Mouse (Mus musculus) lung, adult 2 months (tissue): ENCODE results near the gene H3f3b. TPM values are rescaled to one million over a fixed set of nuclear protein-coding genes. Genes with fewer than 3 reads are reported as not detected.
A peak's percentile ranks its signal among the peaks of the same experiment; 100 is the strongest.

Experiments used
- DNase-seq: peaks from one replicate; pipeline ENCODE4 v3.0.0; 2022
- H3K4me1 ChIP-seq: fragments of 200-500 bp; 2 replicates; pipeline ENCODE4 v1.6.1; 2011; ENCODE audit warnings: low read length; ENCODE audit not compliant: control insufficient read depth, insufficient read depth
- H3K4me3 ChIP-seq: fragments of 200-500 bp; replicated peaks from 2 replicates; pipeline ENCODE3; 2011; ENCODE audit warnings: low read depth, mild to moderate bottlenecking, control low read depth, low read length; ENCODE audit errors: extremely low read depth
- CTCF ChIP-seq: fragments of 200-500 bp; IDR thresholded peaks from 2 replicates; pipeline ENCODE4 v1.5.1; 2011; ENCODE audit warnings: mild to moderate bottlenecking, low read length, control low read depth; ENCODE audit not compliant: insufficient read depth
- POLR2A ChIP-seq: fragments of 200-500 bp; IDR thresholded peaks from 2 replicates; pipeline ENCODE4 v1.6.1; 2011; ENCODE audit warnings: low read depth, mild to moderate bottlenecking, control low read depth, low read length, borderline replicate concordance; ENCODE audit errors: extremely low read depth
- WGBS: fragments of 180-500 bp; shearing (Covaris S2); methylation state at CpG from one replicate; pipeline ENCODE4 v1.1.7; 2018; 5-methylcytosine and 5-hydroxymethylcytosine counted together
- polyA plus RNA-seq: library from polyadenylated mRNA; depleted of rRNA; stranded (reverse); fragments of >200 nt; gene quantifications from 2 replicates; pipeline ENCODE4 v1.2.3, GENCODE M21; 2012

Gene H3f3b
- polyA plus RNA-seq, 1 experiment = 243 TPM

DNA sequence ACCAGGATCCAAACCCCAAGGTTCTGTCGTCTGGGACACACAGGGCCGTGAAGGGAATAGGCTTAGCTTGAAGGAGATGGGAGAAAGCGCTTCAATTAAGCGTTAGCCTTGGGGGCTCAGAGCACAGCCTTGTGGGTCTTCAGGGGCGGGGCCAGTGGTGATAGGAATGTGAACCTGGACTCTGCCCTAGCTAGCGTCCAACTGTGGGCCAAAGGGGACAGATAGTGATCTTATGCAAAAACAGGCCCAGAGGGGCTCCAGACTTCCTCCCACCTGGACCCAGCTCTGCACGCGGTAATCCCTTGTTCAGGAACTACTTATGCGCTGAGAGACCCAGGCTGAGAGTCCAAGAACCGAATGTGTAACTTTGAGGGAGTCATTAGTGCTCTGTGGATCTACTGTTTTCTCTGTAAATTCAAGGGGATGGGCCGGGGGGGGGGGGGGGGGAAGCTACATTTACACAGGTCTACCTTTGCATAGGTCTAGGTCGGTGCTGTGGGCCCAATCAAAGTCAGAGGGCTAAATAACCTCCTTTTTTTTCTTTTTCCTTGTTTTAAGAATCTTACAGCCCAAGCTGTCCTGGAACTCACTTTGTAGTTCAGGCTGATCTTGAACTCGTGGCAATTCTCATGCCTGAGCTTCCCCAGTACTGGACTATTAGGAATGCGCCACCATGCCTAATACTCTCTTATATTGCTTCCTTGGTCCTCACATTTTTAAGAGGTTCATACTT, 16.1 kb downstream of the H3f3b start:
- H3K4me1 ChIP-seq = peaks cover 5% of the 10 kb centered on the region; the same call in 1 of the 2 replicates
- no peak for DNase-seq
- TF ChIP-seq CTCF = no peak
- no peak for TF ChIP-seq POLR2A
- WGBS = 39% methylated on average over 14 of the region's 14 CpGs
- peak overlapping the region; percentile 81 for H3K4me3 ChIP-seq

DNA sequence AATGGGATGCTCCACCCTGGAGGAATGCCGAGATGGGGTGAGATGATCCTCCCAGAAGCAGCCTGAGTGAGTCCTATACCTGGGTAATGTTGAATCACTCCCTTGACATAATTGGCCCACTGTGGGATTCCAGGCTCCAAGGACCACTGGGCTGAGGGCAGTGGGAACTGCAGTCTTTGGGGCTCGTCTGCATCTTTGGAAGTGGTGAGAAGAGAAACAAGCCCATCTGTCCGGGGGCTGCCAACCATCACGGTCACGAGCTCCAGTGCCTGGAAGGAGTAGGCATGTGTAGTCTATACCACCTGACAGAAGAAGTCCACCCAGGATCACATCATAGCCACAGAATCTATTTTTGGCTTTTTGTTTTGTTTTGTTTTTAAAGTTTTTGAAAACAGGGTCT, 16.8 kb downstream of the H3f3b start:
- H3K4me3 ChIP-seq = no peak overlapping the region
- WGBS = 84% methylated on average over 5 of the region's 5 CpGs
- no peak for DNase-seq
- TF ChIP-seq POLR2A = no peak
- H3K4me1 ChIP-seq = peaks cover 5% of the 10 kb centered on the region; the same call in 1 of the 2 replicates

GRCm38 (mm10) chr11:116010146-116010545, 17.6 kb downstream of the H3f3b start:
- TF ChIP-seq CTCF = no peak
- TF ChIP-seq POLR2A = no peak

GRCm38 (mm10) chr11:116009661-116010060, 18.1 kb downstream of the H3f3b start:
- DNase-seq = no peak
- no peak for TF ChIP-seq CTCF
- no peak for TF ChIP-seq POLR2A
- H3K4me1 ChIP-seq = peaks cover 10% of the 10 kb centered on the region; the same call in 1 of the 2 replicates
- 96% methylated on average over 11 of the region's 11 CpGs for WGBS
- H3K4me3 ChIP-seq = no peak overlapping the region

More at GRCm38 (mm10) chr11:116010146-116010545, 17.6 kb downstream of the H3f3b start:
- WGBS = 91% methylated on average over 8 of the region's 8 CpGs
- no peak for DNase-seq
- no peak overlapping the region for H3K4me3 ChIP-seq
- peaks cover 9% of the 10 kb centered on the region; the same call in 1 of the 2 replicates for H3K4me1 ChIP-seq

DNA sequence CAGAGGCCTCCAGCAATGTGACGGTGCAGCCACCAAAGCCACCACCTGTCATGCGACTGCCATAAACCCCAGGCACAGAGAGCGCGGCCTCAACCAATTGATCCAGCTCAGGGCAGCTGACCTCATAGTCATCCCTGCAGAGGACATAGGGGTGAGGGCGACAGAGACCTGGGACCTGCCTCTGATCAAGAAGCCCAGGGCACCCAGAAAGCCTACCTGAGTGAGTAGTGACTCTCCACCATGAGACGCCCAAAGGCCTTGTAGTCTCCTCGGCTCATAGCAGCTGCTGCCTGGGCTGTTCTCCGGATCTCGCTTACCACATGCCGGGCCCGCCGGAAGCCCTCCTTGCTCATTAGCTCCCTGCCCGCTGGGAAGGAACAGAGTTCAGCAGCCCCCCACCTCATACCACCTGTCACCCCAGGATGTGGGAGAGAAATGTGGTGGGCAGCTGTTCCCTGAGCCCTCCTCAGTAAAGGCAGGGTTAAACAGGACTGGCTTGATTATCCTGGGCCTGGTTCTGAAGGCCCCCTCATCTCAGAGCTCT, 18.9 kb downstream of the H3f3b start:
- 94% methylated on average over 13 of the region's 13 CpGs for WGBS
- Histone ChIP-seq H3K4me1 (peaks cover 10% of the 10 kb centered on the region; the same call in 1 of the 2 replicates), H3K4me3 (no peak overlapping the region)
- no peak for TF ChIP-seq POLR2A
- no peak for TF ChIP-seq CTCF
- no peak for DNase-seq

- Histone ChIP-seq H3K4me1 (peaks cover 10% of the 10 kb centered on the region; the same call in 1 of the 2 replicates), H3K4me3 (no peak overlapping the region)
- TF ChIP-seq CTCF = no peak
- TF ChIP-seq POLR2A = no peak
- 88% methylated on average over 11 of the region's 11 CpGs for WGBS
- DNase-seq = no peak
Observed at GRCm38 (mm10) chr11:116008411-116008810, 19.4 kb downstream of the H3f3b start.

- TF ChIP-seq CTCF (no peak), POLR2A (no peak)
- no peak for DNase-seq
- 88% methylated on average over 28 of the region's 28 CpGs for WGBS
Observed at GRCm38 (mm10) chr11:116007095-116007850, 20.5 kb downstream of the H3f3b start.

DNA sequence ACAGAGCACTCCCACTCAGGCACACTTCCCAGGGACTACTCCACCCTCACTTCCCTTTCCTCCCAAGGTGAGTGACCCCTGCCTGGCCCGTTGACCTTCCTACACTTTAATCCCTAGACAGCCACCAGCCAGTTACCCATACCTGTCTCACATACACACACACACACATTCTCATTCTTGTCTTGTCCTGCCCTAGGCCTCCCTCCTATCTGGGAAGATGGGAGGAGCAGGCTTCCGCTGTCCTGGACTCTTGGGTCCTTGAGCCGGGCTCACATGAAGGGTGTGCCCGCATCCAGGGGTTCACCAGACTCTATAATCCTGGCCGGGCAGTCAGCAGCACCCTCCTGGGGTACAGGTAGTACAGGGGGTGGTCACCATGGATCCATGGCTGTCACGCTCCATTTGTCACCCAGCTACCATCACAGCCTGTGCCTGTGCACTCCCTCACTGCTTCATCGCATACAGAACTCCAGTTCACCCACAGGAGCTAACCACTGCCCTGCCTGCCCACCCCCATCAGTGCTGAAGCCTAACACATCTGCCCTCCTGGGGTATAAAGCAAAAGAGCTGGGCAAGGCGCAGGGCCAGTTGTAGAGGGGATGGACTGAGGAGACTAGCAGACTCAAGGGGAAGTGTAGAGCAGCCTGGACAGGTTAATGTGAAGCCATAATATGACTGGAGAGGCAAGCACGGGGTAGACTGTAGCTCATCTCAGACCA, 21.9 kb downstream of the H3f3b start:
- 71% methylated on average over 9 of the region's 9 CpGs for WGBS
- DNase-seq = no peak
- H3K4me3 ChIP-seq = no peak overlapping the region
- no peak for TF ChIP-seq POLR2A
- TF ChIP-seq CTCF = no peak
- H3K4me1 ChIP-seq = peaks cover 5% of the 10 kb centered on the region; the same call in 1 of the 2 replicates

More at GRCm38 (mm10) chr11:116007095-116007850, 20.5 kb downstream of the H3f3b start:
- no peak overlapping the region for H3K4me3 ChIP-seq
- peaks cover 7% of the 10 kb centered on the region; the same call in 1 of the 2 replicates for H3K4me1 ChIP-seq
